Mouse (Mus musculus): ENCODE data around the gene Exoc7.
A peak's percentile ranks its signal among the peaks of the same experiment; 100 is the strongest.

The Exoc7 gene

GRCm38 (mm10) chr11:116274045-116274666 is 32.9 kb downstream of the Exoc7 start, which contains the start of gene Srp68:
Gene Srp68 (minus strand): TSS chr11:116274217.
- DNase-seq: peak; percentile 93 to 96

DNA sequence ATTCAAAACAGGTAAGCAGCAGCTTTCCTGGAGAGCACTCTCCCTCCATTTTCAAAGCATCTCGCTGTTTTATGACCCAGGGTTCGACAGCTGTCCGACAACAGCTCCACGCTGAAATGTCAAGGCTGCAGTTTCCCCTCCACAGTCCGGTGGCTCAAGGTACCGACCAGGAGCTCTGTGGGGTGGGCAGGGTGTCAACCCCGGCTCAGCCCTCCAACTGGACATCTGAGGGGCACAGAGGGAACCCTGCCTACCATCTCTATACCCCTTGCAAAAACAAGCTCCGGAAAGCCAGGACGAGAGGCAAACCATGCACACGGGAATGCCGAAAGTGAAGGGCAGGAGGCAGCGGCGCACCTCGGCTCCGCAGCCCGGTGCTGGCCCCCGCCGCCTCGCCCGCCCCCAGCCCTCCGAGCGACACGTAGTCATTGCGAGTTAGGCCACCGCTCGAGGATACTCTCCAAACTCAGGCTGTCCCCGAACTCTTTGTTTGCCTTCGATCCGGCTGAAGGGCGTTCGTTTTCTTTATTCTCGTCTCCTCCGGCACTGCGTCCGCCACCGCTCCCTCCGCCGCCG is 33.5 kb downstream of the Exoc7 start:
- no peak for DNase-seq

DNA sequence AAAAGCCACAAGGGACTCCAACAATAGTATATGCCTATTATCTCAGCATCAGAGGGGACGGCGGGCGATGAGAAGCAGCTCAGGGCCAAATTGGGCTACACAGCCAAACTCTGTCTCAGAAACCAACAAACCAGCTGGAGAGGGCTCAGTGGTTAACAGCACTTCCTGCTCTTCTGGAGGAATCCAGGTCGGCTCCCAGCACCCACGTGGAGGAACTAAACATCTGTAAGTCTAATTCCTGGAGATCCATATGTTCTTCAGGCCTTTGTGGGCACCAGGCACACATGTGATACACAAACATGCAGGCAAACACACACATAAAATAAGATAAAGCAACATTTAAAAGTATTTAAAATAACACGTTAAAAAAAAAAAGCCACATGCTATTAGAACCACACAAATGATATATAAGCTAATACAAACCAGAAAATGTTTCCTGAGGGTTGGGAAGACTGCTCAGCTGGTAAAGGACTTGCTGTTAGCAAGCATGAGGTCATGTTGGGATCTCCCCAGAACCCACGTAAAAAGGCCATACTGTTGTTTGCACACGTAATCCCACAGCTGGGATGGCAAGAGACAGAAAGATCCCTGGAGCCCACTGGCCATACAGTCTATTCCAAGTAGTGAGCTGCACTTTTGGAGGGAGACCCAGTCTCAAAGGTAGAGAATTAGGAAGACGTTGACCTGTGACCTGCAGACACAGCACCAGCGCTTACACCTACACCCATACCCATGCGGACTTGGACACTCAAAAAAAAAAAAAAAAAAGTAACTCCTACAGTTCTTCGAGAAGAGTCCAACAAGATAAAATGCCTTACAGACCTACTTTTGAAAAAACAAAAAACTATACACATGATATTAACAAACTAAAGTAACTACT is 34.2 kb downstream of the Exoc7 start:
- DNase-seq: no peak

- no peak for DNase-seq
These were observed 37.5 kb downstream of the Exoc7 start for GRCm38 (mm10) chr11:116269560-116269959.

DNA sequence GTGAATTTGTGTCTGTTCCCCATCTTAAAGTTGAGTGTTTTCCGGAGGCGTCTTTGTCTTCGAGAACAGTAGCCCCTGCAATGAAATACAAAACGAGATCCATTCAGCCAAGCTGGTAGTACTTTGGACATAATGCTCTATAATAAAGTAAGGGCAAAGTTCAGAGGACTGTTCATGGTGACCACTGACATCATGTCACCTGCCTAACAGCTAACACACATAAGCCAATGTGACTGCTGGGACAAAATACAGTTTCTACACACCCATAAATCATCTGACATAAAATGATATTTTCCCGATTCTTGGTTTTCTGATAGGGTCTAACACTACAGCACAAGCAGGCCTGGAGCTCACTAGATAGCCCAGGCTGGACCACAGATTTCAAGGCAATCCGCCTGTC is 38.7 kb downstream of the Exoc7 start:
- no peak for DNase-seq

DNA sequence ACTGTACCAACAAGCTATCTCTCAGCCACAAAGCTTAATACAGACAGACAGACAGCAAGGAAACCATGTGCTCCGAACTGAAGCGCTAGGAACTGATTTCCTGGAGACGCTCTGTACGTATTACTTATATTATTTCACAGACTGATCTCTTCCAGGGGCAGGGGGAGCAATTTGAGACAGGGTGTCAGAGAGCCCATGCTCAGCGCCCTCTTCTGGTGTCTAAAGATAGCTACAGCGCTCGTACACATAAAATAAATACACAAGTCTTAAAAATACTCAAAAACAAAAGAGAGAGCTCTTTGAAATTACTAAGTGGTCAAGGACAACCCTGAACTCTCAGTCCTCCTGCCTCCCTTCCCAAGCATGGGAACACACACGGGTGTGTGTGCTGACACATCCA is 39.4 kb downstream of the Exoc7 start:
- peak in 1 of 2 experiments; percentile 35 for DNase-seq

- no peak for DNase-seq
These were observed 41.2 kb downstream of the Exoc7 start for GRCm38 (mm10) chr11:116265850-116266249.

GRCm38 (mm10) chr11:116265352-116265751 is 41.7 kb downstream of the Exoc7 start:
- no peak for DNase-seq

DNA sequence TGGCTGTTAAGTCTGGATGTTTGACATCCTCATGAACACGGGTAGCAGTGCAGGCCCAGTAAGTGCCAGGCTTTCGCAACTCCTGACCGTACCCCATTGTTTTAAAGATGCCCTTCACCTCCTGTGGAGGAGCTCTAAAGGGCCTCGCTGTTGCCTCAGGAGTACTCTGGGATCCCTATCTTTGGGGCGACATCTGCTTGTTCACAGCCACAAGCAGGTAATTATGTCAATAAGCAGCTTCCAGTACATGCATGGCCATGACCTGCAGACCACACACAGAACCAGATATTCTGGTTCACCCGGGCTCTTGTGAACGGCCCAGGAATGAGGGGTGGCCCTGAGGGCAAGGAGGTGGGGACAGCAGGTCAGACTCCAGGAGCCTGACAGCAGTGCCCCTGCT is 46.8 kb downstream of the Exoc7 start:
- DNase-seq: no peak

DNA sequence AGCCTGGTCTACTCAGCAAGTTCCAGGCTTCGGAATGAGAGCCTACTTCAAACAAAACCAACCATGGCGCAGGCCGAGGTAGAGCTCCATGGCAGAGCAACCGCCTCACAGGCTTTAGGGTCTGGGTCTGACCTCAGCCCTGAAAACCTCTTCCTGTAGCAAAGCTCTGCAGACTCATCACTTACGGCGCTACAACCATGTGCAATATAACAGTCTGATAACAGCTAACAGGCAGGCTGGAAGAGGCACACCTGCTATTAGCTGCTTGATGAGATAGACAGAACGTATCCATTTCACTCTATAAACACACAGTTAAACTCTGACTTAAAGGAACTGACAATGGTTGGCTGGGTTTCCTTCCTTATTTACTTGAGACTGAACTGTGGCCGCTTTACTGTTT is 47.6 kb downstream of the Exoc7 start:
- DNase-seq: no peak

GRCm38 (mm10) chr11:116255982-116256675 is 50.9 kb downstream of the Exoc7 start:
- no peak for DNase-seq

DNA sequence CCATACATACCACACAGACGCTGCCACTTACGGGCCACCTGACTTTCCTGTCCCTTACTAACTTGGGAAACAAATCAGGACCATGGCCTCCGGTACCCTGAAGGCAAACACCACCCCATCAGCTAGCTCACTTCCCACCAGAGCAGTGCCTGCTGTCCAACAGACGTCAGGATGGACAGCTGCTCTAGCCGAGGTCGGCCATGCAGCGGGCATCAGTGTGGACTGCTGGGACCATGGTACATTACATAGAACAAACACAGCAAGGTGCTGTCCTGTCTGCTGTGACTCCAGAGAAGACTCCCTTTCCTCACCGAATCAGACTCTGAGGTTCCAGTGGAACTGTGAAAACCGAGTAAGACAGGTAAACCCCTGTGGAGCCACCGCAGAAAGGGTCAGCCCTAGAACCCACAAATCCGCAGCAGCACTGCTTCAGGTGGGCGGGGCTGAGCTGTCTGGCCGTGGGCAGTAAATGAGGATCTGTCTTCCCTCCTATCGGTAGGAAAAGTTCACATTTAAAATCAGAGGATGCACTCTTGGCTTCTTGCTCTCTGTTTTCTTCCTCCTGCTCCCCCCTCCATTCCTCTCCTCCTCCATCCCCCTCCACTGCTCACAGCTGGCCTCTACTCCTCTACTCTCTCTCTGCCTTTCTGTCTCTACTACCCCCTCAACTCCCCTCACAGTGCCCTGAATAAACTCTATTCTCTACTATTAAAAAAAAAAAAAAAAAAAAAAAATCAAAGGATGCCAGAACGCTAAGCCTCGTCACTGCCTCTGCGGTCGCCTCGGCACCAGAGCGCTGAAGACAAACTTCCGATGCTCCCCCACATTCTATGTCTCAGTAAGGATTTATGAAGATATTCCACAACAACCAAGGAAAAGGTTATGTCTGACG is 51.7 kb downstream of the Exoc7 start:
- DNase-seq: no peak

- DNase-seq: no peak
These were observed 52.4 kb downstream of the Exoc7 start for GRCm38 (mm10) chr11:116254627-116255026.

DNA sequence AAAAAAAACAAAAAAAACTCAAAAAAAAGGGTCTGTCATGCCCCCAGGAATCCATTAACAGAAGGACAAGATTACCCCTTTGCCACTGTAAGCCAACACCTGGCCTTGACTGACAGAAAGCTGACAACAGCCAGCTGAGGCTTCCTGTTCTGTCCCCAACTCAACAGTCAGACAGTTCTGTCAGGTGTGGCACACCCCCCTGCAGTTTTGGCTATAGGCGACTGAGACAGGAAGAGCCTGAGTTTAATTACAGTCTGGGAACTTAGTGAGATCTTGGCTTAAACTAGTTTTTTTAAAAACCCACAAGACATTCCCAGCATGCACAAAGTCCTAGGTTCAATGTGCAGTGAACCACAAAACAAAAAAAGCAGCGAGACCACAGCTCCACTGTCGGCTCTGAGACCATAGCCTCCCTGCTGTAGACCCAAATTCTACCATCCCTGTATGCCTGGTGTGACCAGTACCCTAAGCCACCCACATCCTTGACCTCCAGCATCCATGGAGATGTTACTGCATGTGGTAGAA is 53.9 kb downstream of the Exoc7 start:
- DNase-seq: no peak

GRCm38 (mm10) chr11:116250898-116251297 is 56.1 kb downstream of the Exoc7 start:
- no peak for DNase-seq

DNA sequence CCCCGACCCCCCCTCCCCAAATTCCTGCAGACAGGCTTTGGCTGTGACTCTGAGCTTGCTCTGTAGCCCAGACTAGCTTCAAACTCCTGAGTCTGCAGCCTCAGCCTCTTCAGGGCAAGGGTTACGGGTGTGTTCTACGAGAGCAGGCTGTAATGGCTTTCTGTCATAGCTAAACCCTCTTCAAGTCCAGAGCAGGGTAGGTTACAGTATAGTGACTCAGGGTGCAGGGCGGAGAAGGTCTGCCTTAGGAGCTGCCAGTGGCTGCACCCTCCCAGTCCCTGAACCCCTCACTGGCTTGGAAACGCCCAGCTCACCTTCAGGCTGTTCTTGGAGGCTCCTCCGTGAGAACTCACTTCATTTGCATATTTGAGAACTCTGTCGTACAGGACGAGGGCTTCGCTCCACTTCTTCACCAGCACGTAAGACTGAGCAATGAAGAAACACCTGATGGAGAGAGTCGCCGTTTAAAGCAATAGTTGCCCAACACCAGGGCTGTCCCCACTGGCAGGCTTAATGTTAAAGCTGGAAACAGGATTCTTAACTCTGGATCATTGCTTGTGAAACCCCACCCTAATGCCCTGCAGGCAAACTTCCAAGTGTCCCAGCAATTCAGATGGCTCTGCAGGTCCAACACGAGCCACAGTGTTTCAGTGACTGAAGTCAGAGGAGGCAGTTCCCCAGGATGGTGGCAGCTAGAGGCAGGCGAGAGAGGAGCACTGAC is 59.4 kb downstream of the Exoc7 start:
- DNase-seq: no peak

DNA sequence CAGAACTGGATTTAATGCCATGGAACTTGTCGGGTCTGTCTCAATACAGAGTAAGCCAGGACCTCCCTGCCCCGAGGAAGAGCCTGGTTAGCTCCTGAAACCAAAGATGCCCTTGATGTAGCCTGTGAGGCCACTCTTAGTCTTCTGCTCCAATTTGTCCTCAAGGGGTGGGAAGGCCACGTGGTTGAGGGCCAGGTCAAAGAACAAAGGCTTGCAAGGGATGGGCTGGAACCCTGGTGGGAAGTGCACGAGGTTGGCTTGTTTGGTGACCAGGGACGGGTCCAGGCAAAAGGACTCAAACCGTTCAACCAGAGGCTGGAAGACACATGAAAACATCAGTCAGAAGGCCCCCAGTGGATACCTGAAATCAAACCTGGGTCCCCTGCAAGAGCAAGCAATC is 61.4 kb downstream of the Exoc7 start:
- DNase-seq: no peak

DNA sequence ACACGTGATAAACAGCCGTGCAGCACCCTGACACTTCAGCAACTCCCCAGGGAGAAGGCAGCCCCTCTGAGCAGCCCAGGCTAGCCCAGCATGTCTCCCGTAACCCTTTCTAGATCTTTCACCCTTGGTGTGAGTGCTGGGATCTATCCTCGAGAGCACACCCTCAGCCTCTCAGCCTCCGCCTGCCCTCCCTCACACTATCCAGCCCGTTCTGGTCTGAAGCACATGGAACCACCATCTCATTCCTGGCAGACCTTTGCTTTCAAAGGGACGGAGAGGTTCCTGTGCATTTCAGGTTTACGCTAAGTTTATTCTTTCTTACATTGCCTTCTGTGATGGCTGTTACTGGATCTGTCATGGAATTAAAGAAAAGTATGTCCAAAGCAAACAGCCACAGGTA is 62.5 kb downstream of the Exoc7 start:
- DNase-seq: no peak

DNA sequence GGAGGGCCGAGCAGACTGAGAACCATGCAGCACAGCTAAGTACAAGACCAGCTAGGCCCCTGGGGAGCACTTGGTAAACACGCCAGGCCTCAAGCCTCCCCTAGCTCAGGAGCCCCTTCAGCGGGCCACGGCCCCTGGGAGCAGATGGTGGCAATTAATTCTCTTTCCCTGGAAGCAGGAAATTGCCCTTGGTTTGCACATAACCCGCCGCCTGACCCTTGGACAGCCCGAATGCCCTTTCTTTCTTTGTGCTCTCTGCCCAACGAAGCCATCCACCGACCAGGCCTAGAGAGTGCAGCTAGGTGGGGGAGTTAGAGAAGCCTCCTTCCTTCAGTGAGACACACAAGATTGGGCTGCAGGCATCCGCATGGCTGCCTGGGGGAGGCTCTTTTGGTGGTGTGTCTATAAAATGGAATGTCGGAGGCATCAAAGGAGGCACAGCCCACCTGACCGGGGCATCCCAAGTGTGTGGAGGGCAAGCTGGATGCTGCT is 65.2 kb downstream of the Exoc7 start:
- no peak for DNase-seq

DNA sequence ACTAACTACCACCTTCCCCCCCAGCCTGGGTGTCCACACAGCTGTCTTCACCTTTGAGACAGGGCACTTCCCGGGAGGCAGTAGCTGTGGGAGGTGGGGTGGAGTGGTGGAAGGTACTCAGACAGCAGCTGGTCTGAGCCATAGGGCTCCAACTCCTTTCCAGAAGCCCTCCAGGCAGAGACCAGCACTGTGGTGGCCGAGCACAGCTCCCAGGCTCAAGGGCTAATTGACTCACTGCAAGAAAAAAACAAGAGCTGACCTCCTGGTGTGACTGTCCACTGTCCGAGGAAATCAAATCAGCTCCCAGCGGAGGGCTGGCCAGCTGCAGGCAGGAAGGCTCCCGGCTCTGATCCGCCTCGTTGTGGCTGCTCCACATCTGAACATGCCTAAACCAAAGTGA is 67.2 kb downstream of the Exoc7 start:
- DNase-seq: no peak

All from cerebellum, postnatal 10 days (tissue).